Mouse (Mus musculus): ENCODE results near the gene Nrg3. TPM values are rescaled to one million over a fixed set of nuclear protein-coding genes. Genes with fewer than 3 reads are reported as not detected.

The Nrg3 gene
- polyA plus RNA-seq, 1 experiment from 2014 or later, result not detected

- H3K9ac ChIP-seq (replicated peaks), result no peak overlapping the region
- no peak for ATAC-seq
- TF ChIP-seq CTCF (IDR thresholded peaks at IDR 0.05; ENCODE audit: low read depth) (no peak), EP300 (IDR thresholded peaks at IDR 0.05; ENCODE audit: low read depth) (no peak)
Observed at GRCm38 (mm10) chr14:38568184-38568583, 904.7 kb downstream of the Nrg3 start.

GRCm38 (mm10) chr14:38566182-38566581, 906.7 kb downstream of the Nrg3 start:
- H3K27me3 ChIP-seq (ENCODE audit: insufficient read depth, low read length), result no peaks in the 10 kb centered on the region
- no peak overlapping the region for H3K9ac ChIP-seq (replicated peaks)
- TF ChIP-seq EP300 (IDR thresholded peaks at IDR 0.05; ENCODE audit: low read depth) (no peak), CTCF (IDR thresholded peaks at IDR 0.05; ENCODE audit: low read depth) (no peak)
- no peak overlapping the region for H3K4me2 ChIP-seq (ENCODE audit: low read depth, low read length)
- H3K4me3 ChIP-seq (ENCODE audit: low read depth, low read length), result no peak overlapping the region
- H3K27ac ChIP-seq (ENCODE audit: low read depth), result no peak overlapping the region
- H3K4me1 ChIP-seq (ENCODE audit: insufficient read depth), result no peaks in the 10 kb centered on the region
- no peaks in the 10 kb centered on the region for H3K9me3 ChIP-seq (ENCODE audit: low read length)
- WGBS (ENCODE audit: insufficient replicate concordance), result 76% methylated on average over 3 of the region's 3 CpGs
- DNase-seq (no peak), ATAC-seq (no peak)
- H3K36me3 ChIP-seq (replicated peaks; ENCODE audit: insufficient read depth, low read length), result no peaks in the 10 kb centered on the region

More at GRCm38 (mm10) chr14:38568184-38568583, 904.7 kb downstream of the Nrg3 start:
- Histone ChIP-seq H3K27me3 (ENCODE audit: insufficient read depth, low read length) (no peaks in the 10 kb centered on the region), H3K4me3 (ENCODE audit: low read depth, low read length) (no peak overlapping the region), H3K36me3 (replicated peaks; ENCODE audit: insufficient read depth, low read length) (no peaks in the 10 kb centered on the region), H3K27ac (ENCODE audit: low read depth) (no peak overlapping the region), H3K4me2 (ENCODE audit: low read depth, low read length) (no peak overlapping the region), H3K4me1 (ENCODE audit: insufficient read depth) (no peaks in the 10 kb centered on the region), H3K9me3 (ENCODE audit: low read length) (no peaks in the 10 kb centered on the region)
- 71% methylated on average over 1 of the region's 1 CpGs for WGBS (ENCODE audit: insufficient replicate concordance)
- no peak for DNase-seq

- 67% methylated on average over 1 of the region's 1 CpGs for WGBS (ENCODE audit: insufficient replicate concordance)
- no peaks in the 10 kb centered on the region for H3K27me3 ChIP-seq (ENCODE audit: insufficient read depth, low read length)
- H3K36me3 ChIP-seq (replicated peaks; ENCODE audit: insufficient read depth, low read length), result no peaks in the 10 kb centered on the region
- DNase-seq, result no peak
- no peak overlapping the region for H3K27ac ChIP-seq (ENCODE audit: low read depth)
- no peaks in the 10 kb centered on the region for H3K4me1 ChIP-seq (ENCODE audit: insufficient read depth)
- no peak overlapping the region for H3K9ac ChIP-seq (replicated peaks)
- no peak overlapping the region for H3K4me3 ChIP-seq (ENCODE audit: low read depth, low read length)
- no peak for TF ChIP-seq CTCF (IDR thresholded peaks at IDR 0.05; ENCODE audit: low read depth)
- TF ChIP-seq EP300 (IDR thresholded peaks at IDR 0.05; ENCODE audit: low read depth), result no peak
- ATAC-seq, result no peak
- H3K4me2 ChIP-seq (ENCODE audit: low read depth, low read length), result no peak overlapping the region
- H3K9me3 ChIP-seq (ENCODE audit: low read length), result no peaks in the 10 kb centered on the region; the same call in 1 of the 2 replicates
Observed at GRCm38 (mm10) chr14:38554636-38555035, 918.3 kb downstream of the Nrg3 start.

- no peak for ATAC-seq
- DNase-seq, result no peak
- Histone ChIP-seq H3K36me3 (replicated peaks; ENCODE audit: insufficient read depth, low read length) (no peaks in the 10 kb centered on the region), H3K27me3 (ENCODE audit: insufficient read depth, low read length) (no peaks in the 10 kb centered on the region), H3K4me1 (ENCODE audit: insufficient read depth) (no peaks in the 10 kb centered on the region), H3K4me3 (ENCODE audit: low read depth, low read length) (no peak overlapping the region), H3K4me2 (ENCODE audit: low read depth, low read length) (no peak overlapping the region), H3K9ac (replicated peaks) (no peak overlapping the region), H3K27ac (ENCODE audit: low read depth) (no peak overlapping the region), H3K9me3 (ENCODE audit: low read length) (peaks cover 6% of the 10 kb centered on the region)
- TF ChIP-seq EP300 (IDR thresholded peaks at IDR 0.05; ENCODE audit: low read depth), result no peak
- TF ChIP-seq CTCF (IDR thresholded peaks at IDR 0.05; ENCODE audit: low read depth), result no peak
- 60% methylated on average over 2 of the region's 2 CpGs for WGBS (ENCODE audit: insufficient replicate concordance)
Observed at GRCm38 (mm10) chr14:38547257-38547656, 925.6 kb downstream of the Nrg3 start.

- Histone ChIP-seq H3K4me1 (ENCODE audit: insufficient read depth) (no peaks in the 10 kb centered on the region), H3K36me3 (replicated peaks; ENCODE audit: insufficient read depth, low read length) (no peaks in the 10 kb centered on the region), H3K9me3 (ENCODE audit: low read length) (no peaks in the 10 kb centered on the region), H3K4me2 (ENCODE audit: low read depth, low read length) (no peak overlapping the region), H3K27me3 (ENCODE audit: insufficient read depth, low read length) (no peaks in the 10 kb centered on the region), H3K4me3 (ENCODE audit: low read depth, low read length) (no peak overlapping the region), H3K27ac (ENCODE audit: low read depth) (no peak overlapping the region), H3K9ac (replicated peaks) (no peak overlapping the region)
- WGBS (ENCODE audit: insufficient replicate concordance), result 79% methylated on average over 1 of the region's 1 CpGs
- no peak for DNase-seq
- TF ChIP-seq CTCF (IDR thresholded peaks at IDR 0.05; ENCODE audit: low read depth) (no peak), EP300 (IDR thresholded peaks at IDR 0.05; ENCODE audit: low read depth) (no peak)
- ATAC-seq, result no peak
Observed at GRCm38 (mm10) chr14:38535181-38535580, 937.7 kb downstream of the Nrg3 start.

- Histone ChIP-seq H3K36me3 (replicated peaks; ENCODE audit: insufficient read depth, low read length) (no peaks in the 10 kb centered on the region), H3K27me3 (ENCODE audit: insufficient read depth, low read length) (no peaks in the 10 kb centered on the region), H3K4me3 (ENCODE audit: low read depth, low read length) (no peak overlapping the region), H3K9ac (replicated peaks) (no peak overlapping the region), H3K4me2 (ENCODE audit: low read depth, low read length) (no peak overlapping the region), H3K4me1 (ENCODE audit: insufficient read depth) (no peaks in the 10 kb centered on the region), H3K9me3 (ENCODE audit: low read length) (no peaks in the 10 kb centered on the region), H3K27ac (ENCODE audit: low read depth) (no peak overlapping the region)
- no peak for TF ChIP-seq CTCF (IDR thresholded peaks at IDR 0.05; ENCODE audit: low read depth)
- TF ChIP-seq EP300 (IDR thresholded peaks at IDR 0.05; ENCODE audit: low read depth), result no peak
- ATAC-seq (no peak), DNase-seq (no peak)
Observed at GRCm38 (mm10) chr14:38533495-38533894, 939.4 kb downstream of the Nrg3 start.

GRCm38 (mm10) chr14:38516232-38516631, 956.7 kb downstream of the Nrg3 start:
- no peak for DNase-seq

More at GRCm38 (mm10) chr14:38516232-38516631, 956.7 kb downstream of the Nrg3 start:
- Histone ChIP-seq H3K4me2 (ENCODE audit: low read depth, low read length) (no peak overlapping the region), H3K4me3 (ENCODE audit: low read depth, low read length) (no peak overlapping the region), H3K36me3 (replicated peaks; ENCODE audit: insufficient read depth, low read length) (no peaks in the 10 kb centered on the region), H3K9ac (replicated peaks) (no peak overlapping the region), H3K27ac (ENCODE audit: low read depth) (no peak overlapping the region), H3K27me3 (ENCODE audit: insufficient read depth, low read length) (no peaks in the 10 kb centered on the region), H3K9me3 (ENCODE audit: low read length) (no peaks in the 10 kb centered on the region), H3K4me1 (ENCODE audit: insufficient read depth) (no peaks in the 10 kb centered on the region)
- TF ChIP-seq CTCF (IDR thresholded peaks at IDR 0.05; ENCODE audit: low read depth), result no peak
- TF ChIP-seq EP300 (IDR thresholded peaks at IDR 0.05; ENCODE audit: low read depth), result no peak
- no peak for ATAC-seq
- WGBS (ENCODE audit: insufficient replicate concordance), result 66% methylated on average over 5 of the region's 5 CpGs

Data from liver, postnatal 0 days (tissue).